Mouse (Mus musculus) spleen, adult 2 months (tissue): Measurements from ENCODE around the gene Actr3. TPM values are rescaled to one million over a fixed set of nuclear protein-coding genes. Genes with fewer than 3 reads are reported as not detected.

ENCODE experiments used
- DNase-seq, 2 experiments: peaks; one replicate each; pipeline versions ENCODE4 v3.0.0 to v3.0.0-alpha.2; 2012 to 2021; ENCODE audit warnings: low spot score in 2 of 2, low read depth in 1 of 2
- H3K27ac ChIP-seq: fragments of 200-500 bp; 2 replicates; pipeline ENCODE4 v1.5.1; 2012; ENCODE audit warnings: low read length, inconsistent platforms; ENCODE audit not compliant: insufficient read depth
- H3K27me3 ChIP-seq: fragments of 200-500 bp; 2 replicates; pipeline ENCODE4 v1.6.1; 2012; ENCODE audit warnings: mild to moderate bottlenecking, moderate library complexity, low read length, inconsistent platforms; ENCODE audit not compliant: control insufficient read depth, insufficient read depth
- H3K36me3 ChIP-seq: fragments of 200-500 bp; 2 replicates; pipeline ENCODE4 v1.6.1; 2012; ENCODE audit warnings: mild to moderate bottlenecking, low read length, inconsistent platforms; ENCODE audit not compliant: control insufficient read depth, insufficient read depth
- H3K4me1 ChIP-seq: fragments of 200-500 bp; 2 replicates; pipeline ENCODE4 v1.6.1; 2011; ENCODE audit warnings: inconsistent platforms; ENCODE audit not compliant: control insufficient read depth, insufficient read depth, insufficient read length
- H3K4me3 ChIP-seq: fragments of 200-500 bp; 2 replicates; pipeline ENCODE4 v1.5.1; 2011; ENCODE audit warnings: mild to moderate bottlenecking, inconsistent platforms; ENCODE audit not compliant: insufficient read depth, insufficient read length; ENCODE audit errors: extremely low read depth
- CTCF ChIP-seq: fragments of 200-500 bp; IDR thresholded peaks from 2 replicates; pipeline ENCODE4 v1.5.1; 2011; ENCODE audit warnings: mild to moderate bottlenecking, inconsistent platforms; ENCODE audit not compliant: insufficient read depth, insufficient read length, insufficient replicate concordance; ENCODE audit errors: extremely low read depth
- POLR2A ChIP-seq: fragments of 200-500 bp; IDR thresholded peaks from 2 replicates; pipeline ENCODE4 v1.6.1; 2011; ENCODE audit warnings: low read depth, low read length, inconsistent platforms
- WGBS: fragments of 180-500 bp; shearing (Covaris S2); methylation state at CpG from one replicate; pipeline ENCODE4 v1.1.7; 2018; 5-methylcytosine and 5-hydroxymethylcytosine counted together
- polyA plus RNA-seq: library from polyadenylated mRNA; depleted of rRNA; stranded (reverse); fragments of >200 nt; gene quantifications from 2 replicates; pipeline ENCODE4 v1.2.3, GENCODE M21; 2012; rRNA removed

The Actr3 gene
- polyA plus RNA-seq = 80.7 and 89.6 TPM in 2 replicates

DNA sequence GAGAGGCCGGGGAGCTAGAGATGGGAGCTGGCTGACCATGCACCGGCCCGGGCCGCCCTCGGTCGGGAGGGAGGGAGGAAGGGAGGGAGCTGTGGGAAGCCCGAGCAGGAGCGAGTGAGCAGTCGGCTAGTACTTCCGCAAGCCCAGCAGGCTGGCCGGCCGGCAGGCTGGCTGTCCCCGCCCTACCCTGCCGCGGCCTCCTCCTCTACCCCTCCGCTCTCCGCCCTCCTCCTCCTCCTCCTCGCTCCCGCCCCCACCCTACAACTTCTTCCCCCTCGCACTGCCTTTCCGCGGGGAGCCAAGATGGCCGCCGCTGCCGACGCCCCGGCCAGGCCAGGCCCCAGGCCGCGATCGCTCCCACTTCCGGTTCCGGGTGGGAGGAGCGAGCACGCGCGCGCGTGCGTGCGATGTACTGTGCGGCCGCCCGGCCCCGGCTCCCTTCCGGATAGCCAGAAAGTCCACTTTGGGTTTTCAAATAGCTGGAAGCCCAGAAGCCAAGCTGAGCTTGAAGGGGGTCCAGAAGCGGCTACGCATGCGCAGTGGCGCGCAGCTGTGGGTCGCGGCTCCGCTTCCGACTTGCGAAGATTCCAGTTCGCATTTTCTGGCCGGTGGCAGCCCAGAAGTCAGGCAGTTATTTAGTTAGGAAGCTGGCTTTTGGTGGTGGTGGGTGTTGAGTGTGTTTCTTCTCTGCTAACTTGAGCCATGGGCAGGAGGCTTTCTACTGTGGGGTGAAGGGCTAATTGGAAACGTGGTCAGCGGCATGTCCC, at the start of gene Actr3:
TSS of gene Actr3 (minus strand) at position 359 of the 767 bp plus-strand sequence.
- Histone ChIP-seq H3K27me3 (no peaks in the 10 kb centered on the region), H3K27ac (peak within 1 kb of the TSS; percentile 98), H3K36me3 (0 out of 2 replicates have a peak, but pooled peaks cover 1% of the 10 kb centered on the region), H3K4me3 (peak within 1 kb of the TSS; percentile 91), H3K4me1 (peaks cover 19% of the 10 kb centered on the region; the same call in 1 of the 2 replicates)
- TF ChIP-seq POLR2A = peak; percentile 97
- no peak for TF ChIP-seq CTCF
- under 1% methylated on average over 48 of the region's 59 CpGs for WGBS
- peak; percentile 98 to 100 for DNase-seq

DNA sequence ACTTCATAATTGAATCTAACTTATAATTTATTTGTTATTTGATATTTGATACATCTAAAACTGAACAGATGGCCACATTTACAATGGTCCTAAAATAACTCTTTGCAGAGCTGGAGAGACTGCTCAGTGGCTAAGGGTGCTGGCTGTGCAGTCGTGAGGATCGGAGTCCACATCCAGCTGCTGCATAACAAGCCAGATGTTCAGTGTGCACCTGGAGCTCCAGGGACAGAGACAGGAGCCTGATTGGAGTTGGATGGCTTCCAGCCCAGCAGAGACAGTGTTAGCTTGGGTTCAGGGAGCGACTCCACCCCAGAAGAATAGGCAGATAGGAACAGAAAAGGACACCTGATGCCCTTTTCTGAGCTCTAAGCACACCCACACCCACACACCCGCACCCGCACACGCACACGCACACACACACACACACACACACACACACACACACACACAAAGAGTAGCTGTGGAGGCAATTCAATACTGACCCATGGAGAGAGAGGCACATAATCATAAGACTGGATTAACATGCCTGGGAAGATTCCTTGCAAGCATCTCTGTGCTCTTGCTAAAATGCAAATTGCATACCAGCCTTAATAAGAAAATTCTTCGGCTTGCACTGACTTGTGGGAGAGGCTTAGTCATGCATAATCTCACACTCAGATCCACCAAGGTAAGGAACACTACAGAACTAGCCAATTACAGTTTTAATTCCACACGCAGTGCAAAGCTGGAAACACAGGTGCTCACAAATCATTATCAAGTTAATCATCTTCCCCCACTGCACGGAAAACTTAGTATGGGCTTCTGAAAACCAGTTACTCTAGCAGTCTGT, 47.1 kb upstream of the Actr3 start:
- Histone ChIP-seq H3K27ac (no peak overlapping the region), H3K4me1 (no peaks in the 10 kb centered on the region), H3K27me3 (no peaks in the 10 kb centered on the region), H3K36me3 (no peaks in the 10 kb centered on the region), H3K4me3 (no peak overlapping the region)
- TF ChIP-seq CTCF (no peak), POLR2A (no peak)
- WGBS = 90% methylated on average over 10 of the region's 10 CpGs
- no peak for DNase-seq

DNA sequence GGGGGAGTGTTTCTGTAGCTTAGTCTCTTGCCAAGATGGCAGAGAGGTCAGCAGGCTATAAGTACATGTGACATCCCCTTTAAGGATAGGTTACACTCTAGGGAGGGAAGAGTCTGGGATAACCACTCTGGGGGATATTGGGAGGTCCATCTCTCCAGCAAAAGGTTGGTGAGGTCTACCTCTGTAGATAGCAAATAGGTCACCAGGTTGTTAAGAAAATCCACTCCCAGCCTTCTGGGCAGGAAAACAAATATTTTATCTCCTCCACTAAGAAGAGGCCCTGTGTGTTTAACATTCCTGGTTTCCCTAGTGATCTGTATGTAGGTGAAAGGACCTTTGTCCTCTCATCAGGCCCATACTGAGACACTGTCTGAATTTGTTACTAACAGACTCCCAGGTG, 46.3 kb upstream of the Actr3 start:
- Histone ChIP-seq H3K4me1 (no peaks in the 10 kb centered on the region), H3K27ac (no peak overlapping the region), H3K27me3 (no peaks in the 10 kb centered on the region), H3K4me3 (no peak overlapping the region), H3K36me3 (no peaks in the 10 kb centered on the region)
- no peak for DNase-seq
- TF ChIP-seq CTCF = no peak
- no peak for TF ChIP-seq POLR2A

DNA sequence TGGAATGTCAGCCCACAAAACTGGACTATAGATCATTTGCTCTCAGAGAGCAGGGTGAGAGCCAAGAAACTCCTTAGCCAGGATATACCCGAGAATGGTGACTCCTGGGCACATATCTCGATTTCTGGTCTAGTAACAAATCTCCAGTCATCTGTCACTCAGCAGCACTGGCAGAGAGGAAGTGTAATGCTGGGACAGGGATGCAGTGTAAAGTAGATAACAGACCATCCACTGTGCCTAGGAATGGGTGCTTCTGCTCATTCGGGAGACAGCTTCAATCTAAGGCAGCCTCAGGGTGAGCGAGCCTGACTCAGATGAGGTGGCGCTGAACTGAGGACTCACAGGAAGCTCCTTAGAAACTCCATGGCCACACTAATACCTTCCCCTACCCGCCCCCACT, 43.1 kb upstream of the Actr3 start:
- no peaks in the 10 kb centered on the region for H3K27me3 ChIP-seq
- TF ChIP-seq POLR2A (no peak), CTCF (no peak)
- H3K4me1 ChIP-seq = peaks cover 4% of the 10 kb centered on the region
- no peak overlapping the region for H3K27ac ChIP-seq
- WGBS = 89% methylated on average over 6 of the region's 6 CpGs
- H3K4me3 ChIP-seq = no peak overlapping the region
- no peaks in the 10 kb centered on the region for H3K36me3 ChIP-seq
- no peak for DNase-seq

DNA sequence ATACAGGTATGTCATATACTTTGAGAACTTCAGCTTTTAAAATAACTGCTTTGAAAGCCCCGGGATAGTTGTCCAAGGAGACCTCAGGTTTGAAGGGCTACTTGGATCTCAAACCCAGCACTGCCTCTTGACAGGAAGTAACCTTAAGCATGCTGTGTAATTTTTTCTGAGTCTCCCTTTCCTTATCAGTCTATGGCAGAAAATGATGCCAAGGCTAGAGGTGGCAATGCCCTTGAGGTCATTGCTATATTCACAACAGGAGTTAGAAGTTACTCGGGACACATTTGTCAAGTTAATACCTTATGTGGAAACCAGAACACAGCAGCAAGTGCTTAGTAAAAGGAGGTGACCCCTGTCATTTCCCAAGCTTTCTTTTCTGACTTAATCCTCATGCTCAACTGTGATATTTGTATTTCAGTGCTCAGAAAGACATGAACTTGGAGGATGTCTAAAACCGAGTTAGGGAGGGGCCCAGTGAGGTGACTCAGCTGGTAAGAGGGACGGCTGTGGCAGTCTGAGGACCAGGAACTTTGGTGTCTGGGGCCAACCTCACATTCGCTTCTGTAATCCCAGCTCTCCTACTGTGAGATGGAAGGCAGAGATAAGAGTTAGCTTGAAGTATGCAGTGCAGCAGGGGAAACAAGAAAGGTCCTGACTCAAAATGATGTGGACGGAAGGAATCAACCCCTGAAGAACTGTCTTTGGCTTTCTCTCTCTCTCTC, 40.6 kb upstream of the Actr3 start:
- no peak for DNase-seq
- 44% methylated on average over 6 of the region's 6 CpGs for WGBS
- Histone ChIP-seq H3K36me3 (no peaks in the 10 kb centered on the region), H3K27me3 (no peaks in the 10 kb centered on the region), H3K4me1 (peaks cover 19% of the 10 kb centered on the region), H3K4me3 (no peak overlapping the region), H3K27ac (no peak overlapping the region)
- TF ChIP-seq CTCF (no peak), POLR2A (no peak)

DNA sequence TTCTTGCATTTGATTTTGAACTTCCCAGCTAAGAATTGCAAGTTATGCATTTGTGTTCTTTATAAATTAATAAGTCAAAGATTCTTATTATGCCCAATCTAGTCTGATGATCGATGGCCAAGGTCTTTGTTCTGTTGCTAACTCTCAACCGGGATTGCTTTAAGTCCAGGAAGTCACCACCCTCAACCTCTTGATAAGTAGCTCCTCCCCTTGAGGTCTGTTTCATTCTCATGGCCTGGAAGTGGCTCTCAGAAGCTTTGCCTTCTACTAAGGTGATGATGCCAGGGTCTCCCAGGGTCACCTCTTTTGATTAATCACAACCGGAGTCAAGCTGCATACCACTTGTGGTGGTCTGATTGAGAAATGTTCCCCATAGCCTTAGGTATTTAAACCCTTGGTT, 38.3 kb upstream of the Actr3 start:
- H3K27me3 ChIP-seq = no peaks in the 10 kb centered on the region
- WGBS = 53% methylated on average over 3 of the region's 3 CpGs
- H3K27ac ChIP-seq = peak overlapping the region; percentile 40; the same call in 1 of the 2 replicates
- DNase-seq = no peak
- H3K36me3 ChIP-seq = no peaks in the 10 kb centered on the region
- no peak for TF ChIP-seq POLR2A
- no peak for TF ChIP-seq CTCF
- H3K4me3 ChIP-seq = no peak overlapping the region
- peaks cover 23% of the 10 kb centered on the region for H3K4me1 ChIP-seq
